Mouse (Mus musculus) liver, embryonic 12.5 days (tissue): Measurements from ENCODE around the gene Dcaf4. TPM values are rescaled to one million over a fixed set of nuclear protein-coding genes. Genes with fewer than 3 reads are reported as not detected.

Experiments
- ATAC-seq: fragments of 200-750 bp; cut with Nextera tagmentation; 2 replicates; pipeline ENCODE4 v1.8.0; 2017; ENCODE audit warnings: moderate number of reproducible peaks, mild to moderate bottlenecking, moderate library complexity
- H3K27ac ChIP-seq: fragments of 300-500 bp; sonication (generic); 2 replicates; pipeline ENCODE4 v1.5.1; 2016; ENCODE audit warnings: mild to moderate bottlenecking
- H3K27me3 ChIP-seq: fragments of 300-500 bp; sonication (generic); replicated peaks from 2 replicates; pipeline ENCODE4 v1.6.1; 2016; ENCODE audit warnings: mild to moderate bottlenecking, moderate library complexity
- H3K36me3 ChIP-seq: fragments of 300-500 bp; sonication (generic); 2 replicates; pipeline ENCODE4 v1.6.1; 2016; ENCODE audit warnings: mild to moderate bottlenecking, moderate library complexity
- H3K4me1 ChIP-seq: fragments of 300-500 bp; sonication (generic); 2 replicates; pipeline ENCODE4 v1.6.1; 2016
- H3K4me2 ChIP-seq: fragments of 300-500 bp; sonication (generic); 2 replicates; pipeline ENCODE4 v1.6.1; 2016; ENCODE audit warnings: mild to moderate bottlenecking, moderate library complexity
- H3K4me3 ChIP-seq: fragments of 300-500 bp; sonication (generic); 2 replicates; pipeline ENCODE4 v1.5.1; 2016; ENCODE audit warnings: mild to moderate bottlenecking, moderate library complexity
- H3K9ac ChIP-seq: fragments of 300-500 bp; sonication (generic); 2 replicates; pipeline ENCODE4 v1.6.1; 2016; ENCODE audit warnings: mild to moderate bottlenecking, moderate library complexity
- H3K9me3 ChIP-seq: fragments of 300-500 bp; sonication (generic); replicated peaks from 2 replicates; pipeline ENCODE4 v1.6.1; 2016; ENCODE audit warnings: mild to moderate bottlenecking, moderate library complexity
- WGBS: fragments of 180-500 bp; shearing (Covaris S2); methylation state at CpG from one replicate; pipeline ENCODE4 v1.1.7; 2016; ENCODE audit not compliant: insufficient replicate concordance; 5-methylcytosine and 5-hydroxymethylcytosine counted together
- polyA plus RNA-seq: library from polyadenylated mRNA; unstranded; fragments of >200 nt; fragmentation: Nextera tagmentation; extraction: Ambion mirVana; gene quantifications from 2 replicates; pipeline ENCODE4 v1.2.1, GENCODE M21; 2016

The Dcaf4 gene
- polyA plus RNA-seq, 1 experiment from 2014 or later: 18.7 TPM

- H3K9me3 ChIP-seq: no peaks in the 10 kb centered on the region
- peaks cover 24% of the 10 kb centered on the region for H3K4me1 ChIP-seq
- ATAC-seq: no peak
- 59% methylated on average over 3 of the region's 3 CpGs for WGBS
- no peak overlapping the region for H3K27ac ChIP-seq
- H3K27me3 ChIP-seq: peaks cover 22% of the 10 kb centered on the region
- H3K36me3 ChIP-seq: no peaks in the 10 kb centered on the region
- H3K9ac ChIP-seq: no peak overlapping the region
- no peak overlapping the region for H3K4me3 ChIP-seq
- no peak overlapping the region for H3K4me2 ChIP-seq
Observed at GRCm38 (mm10) chr12:83497959-83498358, 22.3 kb upstream of the Dcaf4 start.

- no peak overlapping the region for H3K4me2 ChIP-seq
- H3K4me1 ChIP-seq: peaks cover 14% of the 10 kb centered on the region; the same call in 1 of the 2 replicates
- no peak for ATAC-seq
- no peak overlapping the region for H3K9ac ChIP-seq
- H3K9me3 ChIP-seq: no peaks in the 10 kb centered on the region
- no peaks in the 10 kb centered on the region for H3K36me3 ChIP-seq
- peaks cover 9% of the 10 kb centered on the region; the same call in 1 of the 2 replicates for H3K27me3 ChIP-seq
- H3K27ac ChIP-seq: no peak overlapping the region
- 71% methylated on average over 5 of the region's 5 CpGs for WGBS
- H3K4me3 ChIP-seq: no peak overlapping the region
Observed at GRCm38 (mm10) chr12:83499256-83499655, 21.0 kb upstream of the Dcaf4 start.

- WGBS: 4% methylated on average over 9 of the region's 9 CpGs
- Histone ChIP-seq H3K9ac (no peak overlapping the region), H3K4me1 (peaks cover 8% of the 10 kb centered on the region; the same call in 1 of the 2 replicates), H3K36me3 (no peaks in the 10 kb centered on the region), H3K27ac (no peak overlapping the region), H3K9me3 (no peaks in the 10 kb centered on the region), H3K4me2 (peak overlapping the region; percentile 10; the same call in 1 of the 2 replicates), H3K27me3 (0 out of 2 replicates have a peak, but pooled peaks cover 5% of the 10 kb centered on the region), H3K4me3 (no peak overlapping the region)
- ATAC-seq: 0 out of 2 replicates have a peak, but pooled peaks have one; percentile 8
Observed at GRCm38 (mm10) chr12:83502190-83502589, 18.1 kb upstream of the Dcaf4 start.

GRCm38 (mm10) chr12:83506543-83506942 lies 13.7 kb upstream of the Dcaf4 start:
- WGBS: 68% methylated on average over 10 of the region's 10 CpGs
- Histone ChIP-seq H3K27ac (no peak overlapping the region), H3K36me3 (no peaks in the 10 kb centered on the region), H3K4me3 (no peak overlapping the region), H3K4me2 (no peak overlapping the region), H3K9me3 (no peaks in the 10 kb centered on the region), H3K27me3 (0 out of 2 replicates have a peak, but pooled peaks cover 3% of the 10 kb centered on the region), H3K9ac (no peak overlapping the region), H3K4me1 (peaks cover 5% of the 10 kb centered on the region; the same call in 1 of the 2 replicates)
- no peak for ATAC-seq

GRCm38 (mm10) chr12:83510586-83510985 lies 9.7 kb upstream of the Dcaf4 start:
- H3K27me3 ChIP-seq: peaks cover 12% of the 10 kb centered on the region; the same call in 1 of the 2 replicates
- no peak overlapping the region for H3K4me2 ChIP-seq
- no peak overlapping the region for H3K4me3 ChIP-seq
- no peaks in the 10 kb centered on the region for H3K9me3 ChIP-seq
- peaks cover 22% of the 10 kb centered on the region for H3K4me1 ChIP-seq
- ATAC-seq: no peak
- WGBS: 62% methylated on average over 5 of the region's 5 CpGs
- no peak overlapping the region for H3K9ac ChIP-seq
- no peak overlapping the region for H3K27ac ChIP-seq
- no peaks in the 10 kb centered on the region for H3K36me3 ChIP-seq

- no peak for ATAC-seq
- H3K4me3 ChIP-seq: no peak overlapping the region
Observed at GRCm38 (mm10) chr12:83512783-83513182, 7.5 kb upstream of the Dcaf4 start.

GRCm38 (mm10) chr12:83513185-83513584 lies 7.1 kb upstream of the Dcaf4 start:
- WGBS: 41% methylated on average over 5 of the region's 5 CpGs
- Histone ChIP-seq H3K9me3 (no peaks in the 10 kb centered on the region), H3K36me3 (no peaks in the 10 kb centered on the region), H3K9ac (no peak overlapping the region), H3K27ac (no peak overlapping the region), H3K4me1 (peaks cover 43% of the 10 kb centered on the region), H3K27me3 (peaks cover 12% of the 10 kb centered on the region; the same call in 1 of the 2 replicates), H3K4me3 (no peak overlapping the region), H3K4me2 (no peak overlapping the region)
- ATAC-seq: no peak

More at GRCm38 (mm10) chr12:83512783-83513182, 7.5 kb upstream of the Dcaf4 start:
- Histone ChIP-seq H3K36me3 (no peaks in the 10 kb centered on the region), H3K9ac (no peak overlapping the region), H3K27ac (no peak overlapping the region), H3K27me3 (peaks cover 12% of the 10 kb centered on the region; the same call in 1 of the 2 replicates), H3K4me2 (no peak overlapping the region), H3K9me3 (no peaks in the 10 kb centered on the region), H3K4me1 (peaks cover 39% of the 10 kb centered on the region)
- WGBS: 23% methylated on average over 4 of the region's 4 CpGs

- H3K4me1 ChIP-seq: peaks cover 50% of the 10 kb centered on the region
- ATAC-seq: no peak
- no peak overlapping the region for H3K4me3 ChIP-seq
- no peak overlapping the region for H3K4me2 ChIP-seq
- 65% methylated on average over 4 of the region's 4 CpGs for WGBS
- no peak overlapping the region for H3K9ac ChIP-seq
- peaks cover 12% of the 10 kb centered on the region; the same call in 1 of the 2 replicates for H3K27me3 ChIP-seq
- H3K27ac ChIP-seq: no peak overlapping the region
- no peaks in the 10 kb centered on the region for H3K36me3 ChIP-seq
- H3K9me3 ChIP-seq: no peaks in the 10 kb centered on the region
Observed at GRCm38 (mm10) chr12:83514216-83514615, 6.0 kb upstream of the Dcaf4 start.

- Histone ChIP-seq H3K27ac (no peak overlapping the region), H3K9ac (no peak overlapping the region), H3K36me3 (no peaks in the 10 kb centered on the region), H3K4me1 (peaks cover 57% of the 10 kb centered on the region), H3K27me3 (peaks cover 7% of the 10 kb centered on the region; the same call in 1 of the 2 replicates), H3K4me3 (no peak overlapping the region), H3K9me3 (no peaks in the 10 kb centered on the region), H3K4me2 (no peak overlapping the region)
- no peak for ATAC-seq
- WGBS: 32% methylated on average over 3 of the region's 3 CpGs
Observed at GRCm38 (mm10) chr12:83517580-83517979, 2.7 kb upstream of the Dcaf4 start.

- Histone ChIP-seq H3K27ac (peak overlapping the region; percentile 71; the same call in 1 of the 2 replicates), H3K27me3 (no peaks in the 10 kb centered on the region), H3K4me3 (peak overlapping the region; percentile 69), H3K9ac (peak overlapping the region; percentile 68), H3K4me2 (peak overlapping the region; percentile 77), H3K36me3 (peaks cover 2% of the 10 kb centered on the region), H3K4me1 (peaks cover 65% of the 10 kb centered on the region), H3K9me3 (no peaks in the 10 kb centered on the region)
- no peak for ATAC-seq
- WGBS: 26% methylated on average over 8 of the region's 8 CpGs
Observed at GRCm38 (mm10) chr12:83521083-83521482, 817 bp downstream of the Dcaf4 start.

- ATAC-seq: no peak
Observed at GRCm38 (mm10) chr12:83523056-83523455, 2.8 kb downstream of the Dcaf4 start.

GRCm38 (mm10) chr12:83523892-83524291 lies 3.6 kb downstream of the Dcaf4 start:
- Histone ChIP-seq H3K27ac (no peak overlapping the region), H3K36me3 (peaks cover 12% of the 10 kb centered on the region), H3K27me3 (no peaks in the 10 kb centered on the region), H3K4me3 (no peak overlapping the region), H3K4me1 (peaks cover 44% of the 10 kb centered on the region), H3K9ac (no peak overlapping the region), H3K9me3 (no peaks in the 10 kb centered on the region), H3K4me2 (no peak overlapping the region)
- WGBS: 61% methylated on average over 4 of the region's 4 CpGs
- no peak for ATAC-seq

More at GRCm38 (mm10) chr12:83523056-83523455, 2.8 kb downstream of the Dcaf4 start:
- no peak overlapping the region for H3K4me3 ChIP-seq
- no peak overlapping the region for H3K27ac ChIP-seq
- 81% methylated on average over 6 of the region's 6 CpGs for WGBS
- H3K4me2 ChIP-seq: no peak overlapping the region
- peaks cover 49% of the 10 kb centered on the region for H3K4me1 ChIP-seq
- peaks cover 10% of the 10 kb centered on the region for H3K36me3 ChIP-seq
- H3K27me3 ChIP-seq: no peaks in the 10 kb centered on the region
- H3K9ac ChIP-seq: no peak overlapping the region
- H3K9me3 ChIP-seq: no peaks in the 10 kb centered on the region

GRCm38 (mm10) chr12:83524329-83524728 lies 4.1 kb downstream of the Dcaf4 start:
- H3K4me3 ChIP-seq: no peak overlapping the region
- peaks cover 15% of the 10 kb centered on the region for H3K36me3 ChIP-seq
- no peaks in the 10 kb centered on the region for H3K9me3 ChIP-seq
- no peaks in the 10 kb centered on the region for H3K27me3 ChIP-seq
- H3K4me2 ChIP-seq: no peak overlapping the region
- no peak for ATAC-seq
- no peak overlapping the region for H3K9ac ChIP-seq
- peaks cover 40% of the 10 kb centered on the region for H3K4me1 ChIP-seq
- no peak overlapping the region for H3K27ac ChIP-seq
- 74% methylated on average over 5 of the region's 5 CpGs for WGBS
